8 mouse cellular contexts compared by ENCODE assay signal in the genomic region with DNA sequence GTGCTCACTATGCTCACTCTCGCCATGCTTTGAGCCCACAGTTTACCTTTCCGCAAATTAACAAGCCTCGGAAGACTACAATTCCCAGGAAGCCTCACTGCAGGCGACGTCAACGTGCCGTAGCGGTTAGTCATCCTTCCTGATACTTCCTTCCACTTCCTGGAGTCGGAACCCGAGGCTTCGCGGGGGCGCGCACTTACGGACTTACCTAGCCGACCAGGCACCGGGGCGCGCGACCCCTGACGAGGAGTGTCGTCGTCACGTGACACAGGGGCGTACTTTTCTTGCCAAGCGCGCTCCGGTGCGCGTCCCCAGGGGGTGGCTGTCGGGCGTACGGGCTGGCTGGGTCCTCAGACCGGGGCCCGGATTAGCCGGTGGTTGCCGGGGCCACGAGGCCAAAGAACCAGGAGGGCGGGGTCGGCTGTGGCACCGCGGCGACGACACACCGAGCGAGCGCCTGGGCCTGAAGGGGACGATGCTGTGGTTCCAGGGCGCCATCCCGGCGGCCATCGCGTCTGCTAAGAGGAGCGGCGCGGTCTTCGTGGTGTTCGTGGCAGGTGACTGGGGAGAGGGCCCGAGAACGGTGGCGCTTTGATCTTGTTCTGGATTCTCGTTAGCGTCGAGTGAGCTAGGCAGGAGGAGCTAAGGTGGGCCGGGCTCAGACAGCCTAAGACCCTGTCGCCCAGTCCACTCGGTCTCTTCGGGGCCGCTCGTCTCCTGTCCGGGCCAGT. TPM values are rescaled to one million over a fixed set of nuclear protein-coding genes. Genes with fewer than 3 reads are reported as not detected.
DNase-seq lines count a peak whose midpoint lies in the region; ATAC-seq lines count a peak whose summit lies in the region.

No protein-coding gene starts in this region.

- no peaks in the 10 kb centered on the region for H3K9me3 ChIP-seq in forebrain, embryonic 14.5 days (replicated peaks; ENCODE audit: control insufficient read depth, low read length)
- H3K9me3 ChIP-seq in neural tube, embryonic 15.5 days (replicated peaks), result no peaks in the 10 kb centered on the region

- intact Hi-C loops in heart, postnatal 14 days (cut with DNase I), result loop anchor here (10.0 kb wide), 1 partner anchor 139 kb away; a partner anchor contains a TSS

- H3K4me2 ChIP-seq in forebrain, embryonic 14.5 days (ENCODE audit: low read length), result peak overlapping the region; percentile 92
- H3K4me2 ChIP-seq in neural tube, embryonic 15.5 days, result peak overlapping the region; percentile 89

- peak overlapping the region; percentile 77 for H3K4me3 ChIP-seq in forebrain, embryonic 14.5 days (ENCODE audit: low read depth, low read length)
- peak overlapping the region; percentile 70 for H3K4me3 ChIP-seq in neural tube, embryonic 15.5 days (replicated peaks)

- H3K9ac ChIP-seq in forebrain, embryonic 14.5 days (ENCODE audit: low read length), result peak overlapping the region; percentile 85
- H3K9ac ChIP-seq in neural tube, embryonic 15.5 days (replicated peaks), result peak overlapping the region; percentile 77

- peak; percentile 95 for ATAC-seq in forebrain, embryonic 14.5 days
- peak; percentile 98 for ATAC-seq in neural tube, embryonic 15.5 days (ENCODE audit: low FRiP score)

- peak; percentile 100 for DNase-seq in ES-CJ7 (ENCODE audit: low read depth, low spot score)
- peak; percentile 94 for DNase-seq in cerebellum, adult 11 months
- DNase-seq in forebrain, embryonic 14.5 days (ENCODE audit: low spot score), result peak; percentile 99
- DNase-seq in heart, postnatal 14 days, result peak; percentile 93 to 94
- DNase-seq in layer of hippocampus, adult 11-12 months (ENCODE audit: low spot score), result peak; percentile 97
- DNase-seq in lung, adult 18-20 months, result peak; percentile 97 to 98
- peak; percentile 99 for DNase-seq in testis, postnatal 14 days (ENCODE audit: low spot score)

- no peaks in the 10 kb centered on the region for H3K27me3 ChIP-seq in forebrain, embryonic 14.5 days (replicated peaks; ENCODE audit: control insufficient read depth, insufficient read depth, low read length)
- no peaks in the 10 kb centered on the region for H3K27me3 ChIP-seq in neural tube, embryonic 15.5 days (replicated peaks)

- WGBS in forebrain, embryonic 14.5 days, result under 1% methylated on average over 71 of the region's 71 CpGs
- WGBS in neural tube, embryonic 15.5 days, result under 1% methylated on average over 71 of the region's 71 CpGs

- H3K36me3 ChIP-seq in forebrain, embryonic 14.5 days (ENCODE audit: control insufficient read depth, insufficient read depth, low read length), result no peaks in the 10 kb centered on the region
- peaks cover 3% of the 10 kb centered on the region; the same call in 1 of the 2 replicates for H3K36me3 ChIP-seq in neural tube, embryonic 15.5 days

- peak overlapping the region; percentile 85 for H3K27ac ChIP-seq in forebrain, embryonic 14.5 days (ENCODE audit: low read depth, low read length)
- H3K27ac ChIP-seq in neural tube, embryonic 15.5 days (replicated peaks), result peak overlapping the region; percentile 89

- peaks cover 12% of the 10 kb centered on the region for H3K4me1 ChIP-seq in forebrain, embryonic 14.5 days (ENCODE audit: control insufficient read depth, insufficient read depth, low read length)
- H3K4me1 ChIP-seq in neural tube, embryonic 15.5 days, result peaks cover 21% of the 10 kb centered on the region

RNA-seq across cellular contexts. Expression of a gene that starts 0.4 kb away (rescaled TPM):
- 57.7 and 62.0 TPM in 2 replicates for polyA plus RNA-seq in forebrain, embryonic 14.5 days (2014; fragmentation: Nextera tagmentation; extraction: Ambion mirVana)
- total RNA-seq in heart, postnatal 14 days (2021), result 10 to 100 TPM; 37.8 to 41.5 TPM
- 73.0 and 80.4 TPM in 2 replicates for polyA plus RNA-seq in neural tube, embryonic 15.5 days (2015; fragmentation: Nextera tagmentation; extraction: Ambion mirVana)

Comparison
In these comparisons a context has a peak if more than half of its experiments do, and no peak if none do; other contexts are left out.
1. Peak in every context shown above with its lines: DNase-seq, ATAC-seq, H3K4me3 ChIP-seq and H3K27ac ChIP-seq.